Mouse (Mus musculus): ENCODE results near the gene Tle6.

Gene Tle6

DNA sequence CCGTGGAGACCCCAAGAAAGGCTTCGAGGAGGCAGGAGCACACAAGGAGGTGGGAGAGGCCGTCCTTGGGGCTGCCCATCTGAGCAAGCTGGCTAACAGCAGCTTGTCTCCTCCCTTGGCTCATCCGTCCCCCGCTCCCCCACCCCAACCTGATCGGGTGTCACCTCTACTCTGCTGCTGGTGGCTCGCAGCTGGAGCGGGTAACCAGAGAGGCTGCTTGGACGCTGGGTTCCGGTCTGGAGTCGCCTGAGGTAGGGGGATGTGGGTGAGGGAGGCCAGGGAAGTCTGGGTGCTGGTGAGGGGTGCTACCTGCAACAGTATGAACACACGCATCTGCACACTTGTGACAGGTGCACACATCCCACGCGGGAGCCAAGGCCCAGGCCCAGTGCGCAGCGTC, 27.5 kb upstream of the Tle6 start, which contains the start of gene Ankrd24:
Gene Ankrd24, plus strand, starts transcription at position 151 of the 400 bp plus-strand sequence.
- POLR2A ChIA-PET, result interaction anchor here in 3 of 4 experiments (1.0 to 6.4 kb wide), 8 partner anchors 13 to 91 kb away, joined by 3 to 54 read pairs (median 10); partner anchors contain the start of gene Gna11 (in 1 of the 3)
- CTCF ChIA-PET, result no interaction called here

- ChIA-PET CTCF (interaction anchor here in 1 of 4 experiments (0.9 to 3.7 kb wide), 2 partner anchors 25 to 77 kb away, joined by 3 to 15 read pairs; no protein-coding TSS in a partner anchor), POLR2A (interaction anchor here (0.6 to 6.4 kb wide), 18 partner anchors 8 to 307 kb away, joined by 3 to 54 read pairs (median 4); partner anchors contain the start of gene Gna11 (in 1 of the 4))
Observed at GRCm38 (mm10) chr10:81627836-81628220, 27.0 kb upstream of the Tle6 start.

- POLR2A ChIA-PET, result interaction anchor here (0.5 to 6.4 kb wide), 30 partner anchors 9 to 421 kb away, joined by 3 to 54 read pairs (median 4); partner anchors contain the start of genes BC025920 (in 1 of the 4), Gm10778 (in 1 of the 4), Tle6 (in 1 of the 4) and Zfp873 (in 1 of the 4)
- CTCF ChIA-PET, result interaction anchor here in 1 of 4 experiments (0.9 to 3.7 kb wide), 2 partner anchors 24 to 76 kb away, joined by 3 to 15 read pairs; no protein-coding TSS in a partner anchor
Observed at GRCm38 (mm10) chr10:81626994-81627835, 26.3 kb upstream of the Tle6 start, which contains the start of gene Sirt6. TSS of gene Sirt6 (minus strand) at chr10:81627797.

- POLR2A ChIA-PET, result interaction anchor here (0.5 to 6.4 kb wide), 37 partner anchors 9 to 997 kb away, joined by 3 to 54 read pairs (median 4); partner anchors contain the start of genes 1190007I07Rik (in 1 of the 4), BC025920 (in 1 of the 4), Gm10778 (in 1 of the 4) and Ncln (in 1 of the 4)
- CTCF ChIA-PET, result interaction anchor here in 3 of 4 experiments (0.6 to 3.7 kb wide), 8 partner anchors 21 to 1664 kb away, joined by 3 to 15 read pairs (median 4); partner anchors contain the start of gene Fzr1 (in 1 of the 3)
Observed at GRCm38 (mm10) chr10:81626101-81626993, 25.5 kb upstream of the Tle6 start.

DNA sequence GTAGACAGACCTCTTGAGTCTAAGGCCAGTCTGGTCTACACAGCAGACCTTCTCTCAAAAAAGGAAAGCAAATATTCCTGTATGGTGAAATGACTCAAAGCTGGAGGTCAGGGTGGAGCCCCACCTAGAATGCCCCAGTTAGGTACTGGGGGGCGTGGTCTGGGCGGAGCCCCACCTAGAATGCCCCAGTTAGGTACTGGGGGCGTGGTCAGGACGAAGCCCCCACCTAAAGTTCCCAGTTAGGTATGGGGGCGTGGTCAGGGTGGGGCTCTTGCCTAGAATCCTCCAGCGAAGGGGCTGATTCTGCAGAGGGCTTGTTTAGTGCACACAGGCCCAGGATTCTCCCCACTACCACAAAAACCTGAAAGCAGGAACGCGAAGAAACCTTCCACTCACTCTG, 22.6 kb upstream of the Tle6 start:
- POLR2A ChIA-PET, result interaction anchor here in 2 of 4 experiments (0.8 to 2.1 kb wide), 15 partner anchors 8 to 505 kb away, joined by 3 to 9 read pairs (median 4); partner anchors contain the start of gene Ncln (in 1 of the 2)
- CTCF ChIA-PET, result interaction anchor here in 2 of 4 experiments (0.6 to 0.9 kb wide), 3 partner anchors 19 to 70 kb away, joined by 3 to 4 read pairs (median 3); no protein-coding TSS in a partner anchor

DNA sequence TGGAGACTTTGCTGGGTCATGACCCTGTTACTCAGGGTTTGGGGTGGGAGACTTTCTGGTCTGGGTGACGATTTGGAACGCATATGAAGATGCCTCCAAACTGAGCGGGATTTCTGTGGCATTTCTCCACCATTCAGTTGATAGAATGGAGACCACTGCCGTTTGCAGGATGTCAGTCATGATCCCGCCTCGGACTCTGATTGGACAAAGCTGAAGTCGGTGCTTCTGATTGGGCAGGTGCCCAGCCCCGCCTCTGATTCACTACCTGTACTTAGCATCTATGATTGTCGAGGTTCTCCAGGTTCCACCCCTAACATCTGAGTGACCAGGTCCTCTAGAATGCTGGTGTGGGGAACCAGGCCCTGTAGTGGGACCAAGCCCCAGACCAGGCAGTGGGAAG, 19.9 kb upstream of the Tle6 start:
- ChIA-PET POLR2A (interaction anchor here in 2 of 4 experiments (0.6 to 1.6 kb wide), 5 partner anchors 13 to 137 kb away, joined by 3 to 6 read pairs (median 4); no protein-coding TSS in a partner anchor), CTCF (interaction anchor here in 1 of 4 experiments (1.0 to 1.7 kb wide), 2 partner anchors 17 to 70 kb away, joined by 3 to 4 read pairs; no protein-coding TSS in a partner anchor)

- POLR2A ChIA-PET, result interaction anchor here in 2 of 4 experiments (1.2 to 1.6 kb wide), 2 partner anchors 14 to 23 kb away, joined by 6 read pairs; no protein-coding TSS in a partner anchor
- CTCF ChIA-PET, result interaction anchor here in 1 of 4 experiments (1.0 to 1.7 kb wide), 2 partner anchors 18 to 69 kb away, joined by 3 to 4 read pairs; no protein-coding TSS in a partner anchor
Observed at GRCm38 (mm10) chr10:81619976-81620375, 19.1 kb upstream of the Tle6 start.

DNA sequence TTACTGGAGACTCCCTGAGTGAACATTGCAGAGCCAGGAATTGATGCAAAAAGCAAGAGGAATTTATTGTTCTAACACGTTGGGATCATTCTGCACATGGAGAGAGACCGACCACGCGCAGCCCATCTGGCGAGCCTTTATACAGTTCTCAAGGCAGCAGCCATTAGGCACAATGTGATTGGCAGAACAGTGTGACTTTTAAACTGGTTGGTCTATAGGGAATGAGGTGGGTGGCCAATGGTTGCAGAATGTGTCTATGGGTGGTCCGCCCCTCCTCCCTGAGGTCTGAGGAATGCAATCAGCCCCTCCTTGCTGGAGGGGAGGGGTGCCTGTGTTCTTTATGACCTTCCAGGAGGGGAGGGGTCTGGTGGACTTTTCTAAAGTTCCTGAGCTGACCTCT, 14.6 kb upstream of the Tle6 start:
- ChIA-PET CTCF (interaction anchor here in 3 of 4 experiments (0.9 to 1.7 kb wide), 4 partner anchors 11 to 71 kb away, joined by 3 to 4 read pairs (median 3); partner anchors contain the start of gene Gna11 (in 1 of the 3)), POLR2A (interaction anchor here in 3 of 4 experiments (0.7 to 4.9 kb wide), 12 partner anchors 9 to 50 kb away, joined by 3 to 47 read pairs (median 4); partner anchors contain the start of genes BC025920 (in 2 of the 3), Sirt6 (in 2 of the 3) and Ankrd24 (in 1 of the 3))

DNA sequence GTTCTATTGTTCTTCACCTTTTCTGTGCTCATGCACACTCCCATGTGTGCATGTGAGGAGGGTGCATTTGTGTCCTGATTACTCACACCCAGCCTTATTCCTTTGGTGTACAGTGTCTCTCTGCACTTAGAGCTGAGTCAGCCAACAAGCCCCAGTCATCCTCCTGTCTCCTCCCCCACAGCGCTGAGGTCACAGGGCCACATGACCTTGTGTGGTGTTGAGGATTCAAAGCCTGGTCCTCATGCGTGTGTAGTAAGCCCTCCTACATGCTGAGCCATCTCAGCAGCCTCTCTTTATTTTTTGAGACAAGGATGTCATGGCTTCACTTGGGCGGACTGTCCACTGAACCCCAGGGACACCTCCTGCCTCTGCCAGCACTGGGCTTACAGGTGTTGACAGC, 11.9 kb upstream of the Tle6 start:
- CTCF ChIA-PET, result interaction anchor here in 1 of 4 experiments (0.5 to 1.1 kb wide), 3 partner anchors 48 to 324 kb away, joined by 3 to 4 read pairs (median 3); no protein-coding TSS in a partner anchor
- POLR2A ChIA-PET, result interaction anchor here in 3 of 4 experiments (0.6 to 1.6 kb wide), 6 partner anchors 10 to 48 kb away, joined by 3 to 7 read pairs (median 3); no protein-coding TSS in a partner anchor

GRCm38 (mm10) chr10:81608308-81608707, 7.4 kb upstream of the Tle6 start:
- ChIA-PET POLR2A (interaction anchor here in 1 of 4 experiments (1.9 kb wide), 1 partner anchor 15 kb away, joined by 4 read pairs; no protein-coding TSS in a partner anchor), CTCF (no interaction called here)

GRCm38 (mm10) chr10:81605974-81606751, 5.3 kb upstream of the Tle6 start, which contains the start of gene BC025920:
TSS of gene BC025920 (plus strand) at chr10:81606270.
- POLR2A ChIA-PET, result interaction anchor here in 3 of 4 experiments (0.7 to 2.5 kb wide), 13 partner anchors 9 to 98 kb away, joined by 3 to 7 read pairs (median 4); partner anchors contain the start of gene Aes (in 1 of the 3)
- CTCF ChIA-PET, result interaction anchor here in 2 of 4 experiments (0.8 to 4.9 kb wide), 8 partner anchors 12 to 1754 kb away, joined by 3 to 97 read pairs (median 6); partner anchors contain the start of genes D10Wsu102e (in 1 of the 2) and Tle2 (in 1 of the 2)

GRCm38 (mm10) chr10:81605666-81605973, 4.7 kb upstream of the Tle6 start:
- CTCF ChIA-PET, result interaction anchor here in 3 of 4 experiments (0.8 to 4.9 kb wide), 17 partner anchors 12 to 1754 kb away, joined by 3 to 97 read pairs (median 4); partner anchors contain the start of genes Tle2 (in 2 of the 3), D10Wsu102e (in 1 of the 3) and Timm13 (in 1 of the 3)
- POLR2A ChIA-PET, result interaction anchor here in 3 of 4 experiments (0.7 to 2.5 kb wide), 15 partner anchors 9 to 97 kb away, joined by 3 to 8 read pairs (median 4); partner anchors contain the start of genes Aes (in 1 of the 3) and Sirt6 (in 1 of the 3)

DNA sequence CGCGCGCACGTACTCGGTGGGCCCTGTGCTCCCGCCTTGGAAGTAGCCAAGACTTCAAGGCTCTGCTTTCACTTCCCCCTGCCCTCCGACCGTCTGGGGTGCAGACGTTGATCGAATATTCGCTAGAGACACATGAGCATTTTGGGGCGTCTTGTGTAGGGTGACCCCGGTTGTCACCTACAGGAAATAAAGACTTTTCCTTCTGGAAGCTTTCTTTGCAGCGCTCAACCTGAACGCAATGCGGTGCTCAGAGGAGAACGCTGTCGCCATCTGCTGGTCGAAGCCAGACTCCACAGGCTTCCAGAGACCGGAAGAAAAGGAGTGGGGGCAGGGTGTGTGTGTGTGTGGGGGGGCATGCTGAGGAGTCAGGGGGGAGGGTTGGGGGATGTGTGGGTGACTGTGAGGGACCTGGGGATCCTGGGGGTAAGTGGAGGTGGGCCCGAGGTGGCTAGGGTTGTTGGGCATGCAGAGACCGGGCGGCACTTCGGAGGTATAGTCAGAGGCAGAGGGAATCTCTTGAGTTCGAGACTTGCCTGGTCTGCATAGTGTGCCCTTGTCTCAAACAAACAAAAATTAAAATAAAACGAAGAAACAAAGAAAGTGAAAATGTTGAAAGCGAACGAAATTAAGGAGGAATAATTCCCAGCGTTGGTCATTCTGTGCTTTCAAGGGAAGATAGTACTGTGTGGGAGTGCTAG, 4.2 kb upstream of the Tle6 start:
- POLR2A ChIA-PET, result interaction anchor here in 3 of 4 experiments (0.7 to 2.6 kb wide), 24 partner anchors 10 to 1254 kb away, joined by 3 to 12 read pairs (median 4); partner anchors contain the start of genes Aes (in 1 of the 3) and Sirt6 (in 1 of the 3)
- CTCF ChIA-PET, result interaction anchor here (0.5 to 4.9 kb wide), 40 partner anchors 9 to 1755 kb away, joined by 3 to 97 read pairs (median 4); partner anchors contain the start of genes Tle2 (in 2 of the 4), D10Wsu102e (in 1 of the 4) and Timm13 (in 1 of the 4)

DNA sequence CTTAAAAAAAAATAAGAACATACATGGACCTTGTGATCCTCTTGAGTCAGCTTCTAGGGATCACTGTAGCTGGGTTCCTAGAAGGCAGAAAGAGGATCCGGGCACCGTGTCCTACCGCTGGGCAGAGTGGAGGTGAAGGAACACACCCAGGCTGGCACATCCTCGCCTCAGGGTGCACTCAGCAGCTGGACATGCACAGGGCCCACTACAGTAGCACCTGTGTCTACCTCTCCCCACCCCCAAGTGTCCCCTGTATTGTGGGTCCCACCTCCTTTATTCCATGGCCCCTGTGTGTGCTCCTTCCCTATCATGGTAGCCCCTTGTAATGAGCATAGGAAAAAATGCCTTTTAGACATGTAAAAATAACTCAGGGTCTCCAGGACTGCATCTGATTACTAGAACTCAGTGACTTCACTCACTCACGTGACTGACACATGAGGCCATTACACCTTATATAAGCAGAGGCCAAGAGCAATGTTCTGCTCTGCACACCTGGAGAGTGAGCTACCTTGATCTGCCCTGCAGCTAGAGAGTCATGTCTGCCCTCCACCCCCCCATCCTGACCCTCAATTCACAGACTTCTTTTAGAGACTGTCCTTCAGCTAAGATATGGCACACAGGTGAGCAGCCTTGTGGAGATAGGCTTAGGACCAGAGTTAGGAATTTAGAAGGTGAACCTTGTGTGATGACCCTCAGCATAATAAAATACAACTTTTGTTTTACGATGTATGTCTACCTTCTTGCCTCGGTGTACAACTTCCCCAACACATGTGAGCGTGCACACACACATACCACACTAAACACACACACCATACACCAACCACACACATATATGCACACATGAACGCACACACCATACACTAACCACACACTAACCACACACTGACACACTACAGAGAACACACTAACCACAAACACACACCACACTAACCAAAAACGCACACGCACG, 3.4 kb upstream of the Tle6 start:
- ChIA-PET POLR2A (interaction anchor here in 2 of 4 experiments (0.6 to 2.6 kb wide), 24 partner anchors 10 to 1933 kb away, joined by 3 to 12 read pairs (median 4); partner anchors contain the start of gene Sirt6 (in 1 of the 2)), CTCF (interaction anchor here (0.5 to 4.9 kb wide), 43 partner anchors 8 to 1756 kb away, joined by 3 to 97 read pairs (median 4); partner anchors contain the start of genes Tle2 (in 2 of the 4), D10Wsu102e (in 1 of the 4), Ncln (in 1 of the 4) and Timm13 (in 1 of the 4))

Measured in embryonic stem cell, embryonic (primary cell).